Mouse (Mus musculus): ENCODE data around the gene Bcl2l13. TPM values are rescaled to one million over a fixed set of nuclear protein-coding genes. Genes with fewer than 3 reads are reported as not detected.
"Not testable (repeated sequence)": the region's sequence is repeated elsewhere in the genome, so short reads cannot be mapped to it uniquely, and the experiment has no call there.

The Bcl2l13 gene
- 23.2 and 25.8 TPM in 2 replicates for polyA plus RNA-seq (2015; fragmentation: Nextera tagmentation; extraction: Ambion mirVana)

DNA sequence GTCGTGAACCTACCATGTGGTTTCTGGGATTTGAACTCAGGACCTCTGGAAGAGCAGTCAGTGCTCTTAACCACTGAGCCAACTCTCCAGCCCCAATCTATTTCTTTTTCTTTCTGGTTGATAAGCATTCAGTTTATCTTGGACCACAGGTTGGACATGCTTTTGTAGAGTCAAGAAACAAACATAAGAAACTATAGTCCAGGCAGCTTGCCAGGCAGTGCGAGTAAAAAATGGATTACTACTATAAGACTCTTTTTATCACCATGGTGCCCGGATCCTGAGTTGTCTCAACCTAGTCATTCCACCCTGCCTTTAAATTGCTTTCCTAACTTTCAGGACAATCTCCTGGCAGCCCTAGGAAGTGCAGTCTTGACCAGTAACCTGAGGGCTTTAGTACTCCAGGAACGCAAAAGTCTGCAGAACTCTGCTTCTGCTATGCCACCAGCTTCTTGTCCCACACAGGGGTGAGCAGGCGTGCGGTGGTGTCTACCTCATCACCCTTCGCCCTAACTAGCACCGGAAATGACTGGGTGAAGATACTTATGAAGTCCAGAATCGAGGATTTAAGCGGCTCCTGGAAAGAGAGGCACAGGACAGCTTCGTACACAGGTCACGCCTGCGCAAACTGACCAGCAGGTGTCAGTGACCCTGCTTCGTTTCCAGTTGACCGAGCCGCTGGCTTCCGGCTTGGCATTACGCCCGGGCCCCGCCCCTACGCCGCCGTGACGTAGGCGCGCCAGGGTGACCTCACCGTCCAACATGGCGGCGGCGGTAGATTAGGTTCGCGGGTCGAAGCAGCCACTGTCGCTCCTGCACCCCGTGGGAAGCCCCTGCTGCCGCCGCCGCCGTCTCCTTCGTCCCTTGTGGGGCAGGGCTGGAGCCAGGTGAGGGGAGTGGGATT, at the start of gene Bcl2l13:
Gene Bcl2l13 (plus strand): TSS at position 739 of the 901 bp plus-strand sequence.
- peak; percentile 90 for DNase-seq (ENCODE audit: low spot score)

DNA sequence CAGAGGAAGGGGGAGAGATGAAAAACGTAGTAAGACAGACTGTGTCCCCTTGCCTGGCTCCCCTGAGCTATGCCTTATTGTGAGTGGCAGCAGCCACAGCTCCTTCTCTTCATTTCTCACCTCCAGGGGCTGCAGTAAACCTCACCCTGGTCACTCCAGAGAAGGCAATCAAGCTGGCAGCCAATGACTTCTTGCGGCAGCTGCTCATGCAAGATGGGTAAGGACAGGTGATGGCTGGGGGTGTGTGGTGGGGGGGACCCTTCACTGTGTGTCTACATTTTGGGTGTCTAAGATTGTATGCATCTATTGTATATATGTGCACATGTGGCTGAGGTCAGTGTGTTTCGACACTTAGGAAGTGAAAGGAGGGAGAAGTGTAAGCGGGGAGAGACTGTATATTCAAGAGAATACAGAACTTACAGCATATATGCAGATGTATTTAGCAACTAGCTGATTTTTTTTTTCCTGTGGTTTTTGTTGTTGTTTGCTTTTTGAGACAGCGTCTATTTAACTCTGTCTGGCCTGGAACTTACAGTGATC, 47.9 kb upstream of the Bcl2l13 start:
- DNase-seq (ENCODE audit: low spot score) = no peak

DNA sequence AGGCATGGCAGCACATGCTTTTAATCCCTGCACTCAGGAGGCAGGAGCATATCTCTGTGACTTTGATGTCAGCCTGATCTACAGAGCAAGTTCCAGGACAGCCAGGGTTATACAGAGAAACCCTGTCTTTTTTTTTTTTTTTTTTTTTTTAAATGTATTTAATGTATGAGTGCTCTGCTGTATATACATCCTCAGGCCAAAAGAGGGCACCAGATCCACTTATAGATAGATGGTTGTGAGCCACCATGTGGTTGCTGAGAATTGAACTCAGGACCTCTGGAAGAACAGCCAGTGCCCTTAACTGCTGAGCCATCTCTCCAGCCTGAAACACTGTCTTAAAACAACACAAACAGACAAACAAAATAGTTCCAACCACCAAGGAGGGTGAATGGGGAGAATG, 47.1 kb upstream of the Bcl2l13 start:
- DNase-seq (ENCODE audit: low spot score) = peak; percentile 61

DNA sequence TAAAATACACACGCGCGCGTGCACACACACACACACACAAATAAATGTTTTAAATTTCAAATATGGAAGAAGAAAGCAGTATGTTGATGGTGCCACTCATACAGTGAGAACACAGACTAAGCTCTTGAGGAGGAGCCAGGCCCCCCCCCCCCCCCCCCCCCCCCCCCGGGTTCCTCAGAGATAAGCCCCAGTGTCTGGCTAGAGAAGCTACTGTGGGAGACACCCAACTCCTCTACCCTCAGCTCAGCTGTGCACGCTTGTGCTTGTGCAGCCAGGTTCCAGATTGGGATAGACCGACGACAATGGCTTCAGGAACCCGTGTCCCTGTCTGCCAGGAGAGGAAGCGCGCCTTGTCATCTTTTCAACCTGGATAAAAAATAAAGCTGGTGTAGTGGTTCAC, 45.9 kb upstream of the Bcl2l13 start:
- no peak for DNase-seq (ENCODE audit: low spot score)

DNA sequence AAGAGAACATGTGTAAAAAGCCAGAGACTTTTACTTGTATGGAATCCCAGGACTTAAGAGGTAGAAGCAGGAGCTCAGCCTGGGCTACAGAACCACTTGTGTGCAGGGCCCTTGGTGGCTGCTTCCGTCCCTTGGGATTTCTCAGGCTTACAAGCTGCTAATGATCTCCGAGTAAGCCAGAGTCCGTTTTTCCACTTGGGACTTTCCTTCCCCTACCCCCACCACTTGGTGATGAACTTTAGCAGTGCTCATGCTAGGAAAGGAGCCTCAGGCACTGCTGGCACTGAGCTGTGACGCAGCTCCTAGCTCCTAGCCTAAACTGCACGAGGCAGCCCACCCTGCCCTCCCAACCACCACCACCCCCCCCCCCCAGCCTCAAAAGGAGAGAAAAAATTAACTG, 45.3 kb upstream of the Bcl2l13 start:
- DNase-seq (ENCODE audit: low spot score) = no peak

DNA sequence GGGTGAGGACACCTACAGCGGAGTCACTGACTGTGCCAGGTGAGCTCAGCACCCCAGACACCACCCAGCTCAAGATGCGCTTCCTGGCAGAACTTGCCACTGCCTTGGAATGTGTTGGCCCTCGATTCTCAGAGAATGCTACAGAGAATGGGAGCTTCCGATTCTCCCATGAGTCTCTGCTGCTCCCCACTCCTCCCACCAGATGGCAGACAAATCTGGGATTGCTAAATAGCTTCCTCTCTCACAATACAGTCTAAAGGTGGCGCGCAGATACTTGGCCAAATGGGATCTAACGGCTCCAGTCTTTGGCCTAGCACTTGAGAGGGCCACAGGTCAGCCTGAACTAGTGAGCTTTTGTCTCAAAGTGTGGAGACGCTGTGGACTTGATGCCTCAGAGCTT, 43.1 kb upstream of the Bcl2l13 start:
- no peak for DNase-seq (ENCODE audit: low spot score)

DNA sequence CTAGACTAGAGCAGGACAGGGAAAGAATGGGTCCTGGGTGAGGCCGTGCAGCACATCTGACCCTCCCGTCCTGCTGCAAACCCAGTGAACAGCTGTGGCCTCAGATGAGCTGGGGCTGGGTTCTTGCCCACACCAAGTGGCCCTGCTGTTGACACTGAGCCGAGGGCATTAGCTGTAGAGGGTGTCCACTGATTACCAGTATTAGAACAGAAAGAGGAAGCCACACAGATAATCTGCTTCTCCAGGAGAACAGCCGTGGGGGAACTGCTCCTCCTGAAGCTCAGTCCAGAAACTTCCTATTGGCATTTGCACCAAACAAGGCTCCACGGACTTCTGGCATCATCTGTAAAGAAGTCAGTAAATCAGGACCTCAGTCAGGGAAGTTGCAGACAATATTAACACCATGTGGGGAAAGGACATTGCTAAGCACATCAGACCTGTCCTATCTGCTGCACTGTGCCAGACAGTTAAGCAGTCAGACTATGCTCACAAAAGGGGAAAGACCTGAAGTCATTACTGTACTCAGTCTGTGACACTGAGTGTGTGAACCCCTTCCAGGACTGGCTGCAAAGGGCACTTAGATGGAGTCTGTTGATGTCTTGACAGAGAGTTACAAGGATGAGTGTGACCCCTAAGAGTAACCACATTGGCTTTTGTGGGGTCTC, 40.5 kb upstream of the Bcl2l13 start:
- DNase-seq (ENCODE audit: low spot score) = no peak

DNA sequence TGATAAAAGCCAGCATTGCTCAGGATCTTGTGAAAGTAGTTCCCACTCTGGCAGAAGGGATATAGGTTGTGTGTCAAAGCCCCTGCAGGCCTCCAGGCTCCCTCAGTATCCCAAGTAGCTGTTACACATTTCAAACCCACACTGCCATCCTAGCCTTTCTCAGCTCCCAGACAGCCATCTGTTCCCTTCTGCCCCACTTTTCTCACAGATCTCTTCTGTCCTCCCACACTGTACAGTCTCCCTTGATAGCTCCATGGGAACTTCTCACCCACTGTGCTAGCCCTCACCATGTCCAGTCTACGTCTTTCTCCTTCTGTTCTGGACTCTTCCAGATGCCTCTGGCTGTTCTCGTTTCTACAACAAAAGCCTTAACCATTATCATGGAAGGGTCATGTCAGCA, 39.9 kb upstream of the Bcl2l13 start:
- no peak for DNase-seq (ENCODE audit: low spot score)

DNA sequence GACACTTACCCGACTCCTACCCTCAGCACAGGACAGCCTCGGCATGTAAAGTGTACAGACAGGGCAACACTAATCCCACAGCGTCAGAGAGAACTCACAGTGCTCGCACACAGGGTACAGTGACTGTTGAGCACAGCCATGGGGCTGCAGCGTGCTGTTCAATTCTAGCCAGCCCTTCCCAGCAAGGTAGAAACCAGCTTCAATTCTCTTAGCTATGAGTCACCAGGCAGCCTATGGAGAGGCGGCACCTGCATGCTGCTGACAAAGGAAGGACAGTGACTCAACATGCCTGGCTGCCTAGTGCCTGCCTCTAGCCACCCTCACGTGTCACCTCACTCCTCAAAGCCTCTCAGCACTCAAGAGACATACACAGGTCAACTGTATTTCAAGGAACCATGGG, 38.0 kb upstream of the Bcl2l13 start:
- no peak for DNase-seq (ENCODE audit: low spot score)

DNA sequence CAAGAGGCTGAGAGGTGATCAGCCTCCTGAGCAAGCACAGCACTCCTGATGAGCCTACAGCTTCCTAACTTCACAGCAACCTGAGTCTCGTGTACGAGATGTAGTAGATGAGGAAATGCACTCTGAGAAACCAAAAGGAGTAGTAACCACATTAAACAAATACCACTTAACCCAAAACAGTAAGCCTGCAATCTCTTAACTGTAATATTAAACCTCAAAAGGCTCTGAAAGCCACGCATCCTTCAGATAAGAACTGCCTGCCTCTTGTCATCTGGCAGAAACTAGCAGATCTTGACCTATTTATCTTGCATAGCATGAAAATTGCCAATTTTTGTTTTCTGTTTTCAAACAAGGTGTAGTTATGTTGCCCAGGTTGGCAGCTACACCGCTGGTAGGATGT, 37.1 kb upstream of the Bcl2l13 start:
- DNase-seq (ENCODE audit: low spot score) = no peak

DNA sequence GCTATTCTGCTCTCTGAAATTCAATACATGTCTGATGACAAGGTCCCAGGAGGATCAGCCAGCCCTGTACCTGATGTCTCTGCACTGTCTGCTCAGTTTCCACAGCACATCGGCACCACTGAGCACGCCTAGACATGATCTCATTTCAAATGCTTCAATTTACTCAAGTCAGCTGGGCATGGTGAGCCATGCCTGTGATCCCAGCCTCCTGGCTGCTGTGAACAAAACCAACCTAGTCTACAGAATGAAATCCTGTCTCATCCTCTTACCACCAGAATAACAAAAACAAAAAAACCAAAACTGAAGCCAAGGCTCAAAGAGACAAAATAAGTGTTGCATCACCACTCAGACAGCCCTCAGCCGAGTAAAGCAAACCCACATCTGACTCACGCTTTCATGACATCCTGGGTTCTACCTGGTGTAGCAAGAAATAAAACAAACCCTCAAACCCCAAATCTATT, 36.4 kb upstream of the Bcl2l13 start:
- peak; percentile 35 for DNase-seq (ENCODE audit: low spot score)

DNA sequence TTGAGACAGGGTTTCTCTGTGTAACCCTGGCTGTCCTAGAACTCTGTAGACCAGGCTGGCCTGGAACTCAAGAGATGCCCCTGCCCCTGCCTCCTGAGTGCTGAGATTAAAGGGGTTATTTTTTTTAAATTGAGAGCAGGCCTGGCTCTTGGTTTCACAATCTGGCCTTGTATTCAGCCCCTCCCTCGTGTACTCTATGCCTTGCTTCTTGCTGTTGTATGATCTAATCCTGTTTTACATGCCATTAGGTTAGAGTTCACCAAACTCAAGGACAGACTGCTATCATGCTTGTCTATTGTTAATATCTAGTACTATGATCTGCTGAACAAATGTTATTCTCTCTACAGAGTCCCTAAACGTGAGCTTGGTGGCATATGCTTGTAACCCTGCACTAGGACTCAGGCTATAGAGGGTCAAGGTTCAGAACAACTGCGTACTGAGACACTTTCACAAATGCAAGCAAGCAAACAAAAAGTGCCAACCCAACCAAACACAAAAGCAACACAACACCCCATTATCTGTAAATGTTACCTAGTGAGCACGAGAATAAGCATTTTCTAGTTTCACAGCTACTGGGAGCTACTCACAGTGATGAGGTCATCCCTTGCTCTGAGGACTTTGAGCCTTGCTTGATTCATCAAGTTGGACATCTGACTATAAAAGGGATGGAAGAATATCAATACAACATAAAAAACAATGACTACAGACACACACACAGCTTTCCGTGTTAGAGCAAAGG, 28.8 kb upstream of the Bcl2l13 start:
- no peak for DNase-seq (ENCODE audit: low spot score)

DNA sequence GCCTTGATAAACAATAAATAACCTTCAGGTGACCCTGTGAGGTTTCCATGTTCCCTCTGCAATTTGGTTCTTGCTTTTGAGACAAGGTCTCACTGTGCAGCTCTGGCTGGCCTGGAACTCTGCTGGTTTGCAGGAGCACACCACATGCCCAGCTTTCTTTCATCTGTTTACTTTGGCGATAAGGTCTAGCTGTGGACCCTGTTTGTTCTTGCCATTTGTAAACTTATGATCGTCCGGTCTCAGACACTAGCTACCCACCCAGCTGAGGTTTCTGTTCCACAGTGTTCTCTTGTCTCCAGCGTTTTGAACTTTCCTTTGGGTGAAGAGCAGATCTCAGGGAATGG, 28.3 kb upstream of the Bcl2l13 start:
- DNase-seq (ENCODE audit: low spot score) = no peak

DNA sequence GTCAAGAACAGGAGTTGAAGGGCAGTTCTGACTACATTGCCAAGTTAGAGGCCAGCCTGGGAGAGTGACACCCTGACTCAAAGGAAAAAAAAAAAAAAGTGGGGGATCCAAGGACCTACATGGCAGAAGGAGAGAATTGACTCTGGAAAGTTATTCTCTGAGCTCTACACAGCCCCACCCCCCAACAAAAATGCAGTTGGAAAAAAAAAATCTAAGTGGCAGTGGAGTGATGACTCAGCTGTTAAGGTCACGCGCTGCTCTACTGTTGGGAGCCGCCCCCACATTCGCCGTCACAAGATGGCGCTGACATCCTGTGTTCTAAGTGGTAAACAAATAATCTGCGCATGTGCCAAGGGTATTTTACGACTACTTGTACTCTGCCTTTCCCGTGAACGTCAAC, 24.0 kb upstream of the Bcl2l13 start:
- DNase-seq (ENCODE audit: low spot score) = not testable (repeated sequence)

DNA sequence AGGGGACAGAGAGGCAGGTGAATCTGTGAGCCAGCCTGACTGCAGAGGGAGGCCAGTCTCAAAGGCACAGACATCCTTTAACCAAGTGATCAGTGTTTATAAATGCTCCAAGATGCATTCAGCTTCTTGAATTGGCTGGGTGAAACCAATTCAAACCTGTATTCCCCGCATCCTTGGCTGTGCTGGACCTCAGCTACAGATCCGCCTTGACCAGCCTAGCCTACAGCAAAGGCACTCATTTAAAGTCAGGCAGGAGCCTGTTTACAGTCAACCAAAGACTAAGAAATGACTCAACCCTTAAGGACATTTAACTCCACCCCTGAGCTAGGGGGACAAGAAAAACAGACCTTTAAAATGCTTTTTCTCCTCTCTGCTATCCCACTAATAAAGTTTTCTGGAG, 16.7 kb upstream of the Bcl2l13 start:
- DNase-seq (ENCODE audit: low spot score) = no peak

DNA sequence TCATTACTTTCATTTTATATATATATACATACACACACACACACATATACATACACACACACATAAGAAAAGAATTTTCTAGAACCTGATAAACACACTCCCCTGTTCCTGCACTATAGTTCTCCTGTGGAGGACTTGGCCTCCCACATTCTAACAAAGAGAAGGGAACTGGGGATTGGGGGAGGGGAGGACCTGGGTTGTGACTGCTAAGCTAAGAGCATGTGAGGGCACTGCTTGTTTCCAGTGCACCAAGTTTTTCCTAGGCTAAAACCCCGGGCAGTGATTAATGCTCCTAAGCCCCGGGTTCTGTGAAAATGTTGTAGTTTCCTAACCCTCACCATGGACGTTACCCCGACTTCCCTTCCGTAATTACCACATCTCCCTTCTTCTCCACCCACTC, 15.9 kb upstream of the Bcl2l13 start:
- no peak for DNase-seq (ENCODE audit: low spot score)

DNA sequence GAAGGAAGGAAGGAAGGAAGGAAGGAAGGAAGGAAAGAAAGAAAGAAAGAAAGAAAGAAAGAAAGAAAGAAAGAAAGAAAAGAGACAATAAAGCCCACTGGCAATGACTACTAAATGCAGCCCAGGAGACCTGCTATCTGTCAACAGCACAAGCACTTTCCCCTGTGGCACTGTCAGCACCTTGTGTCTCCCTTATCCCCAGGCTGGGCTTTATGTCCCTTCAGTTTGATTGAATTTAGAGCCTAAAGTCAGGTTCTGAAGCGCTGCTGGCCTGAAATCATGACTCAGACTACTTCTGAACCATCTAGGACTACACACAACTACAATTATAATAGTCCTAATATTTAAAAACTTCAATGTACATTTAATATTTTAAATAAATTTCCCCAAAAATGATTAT, 15.1 kb upstream of the Bcl2l13 start:
- DNase-seq (ENCODE audit: low spot score) = no peak

DNA sequence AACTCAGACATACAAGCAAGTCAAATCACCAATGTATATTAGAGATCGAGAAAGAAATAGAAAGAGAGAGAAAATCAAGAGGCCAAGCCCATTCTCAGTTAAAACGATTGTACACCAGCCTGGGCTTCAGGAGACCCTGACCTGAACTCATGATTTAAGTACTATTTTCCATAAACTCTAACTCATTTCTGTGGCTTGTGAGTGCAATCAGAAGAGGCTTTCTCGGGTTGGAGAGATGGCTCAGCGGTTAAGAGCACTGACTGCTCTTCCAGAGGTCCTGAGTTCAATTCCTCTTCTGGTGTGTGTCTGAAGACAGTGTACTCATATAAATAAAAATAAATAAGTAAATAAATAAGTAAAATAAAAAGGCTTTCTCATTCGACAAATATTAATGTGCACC, 14.3 kb upstream of the Bcl2l13 start:
- DNase-seq (ENCODE audit: low spot score) = no peak

DNA sequence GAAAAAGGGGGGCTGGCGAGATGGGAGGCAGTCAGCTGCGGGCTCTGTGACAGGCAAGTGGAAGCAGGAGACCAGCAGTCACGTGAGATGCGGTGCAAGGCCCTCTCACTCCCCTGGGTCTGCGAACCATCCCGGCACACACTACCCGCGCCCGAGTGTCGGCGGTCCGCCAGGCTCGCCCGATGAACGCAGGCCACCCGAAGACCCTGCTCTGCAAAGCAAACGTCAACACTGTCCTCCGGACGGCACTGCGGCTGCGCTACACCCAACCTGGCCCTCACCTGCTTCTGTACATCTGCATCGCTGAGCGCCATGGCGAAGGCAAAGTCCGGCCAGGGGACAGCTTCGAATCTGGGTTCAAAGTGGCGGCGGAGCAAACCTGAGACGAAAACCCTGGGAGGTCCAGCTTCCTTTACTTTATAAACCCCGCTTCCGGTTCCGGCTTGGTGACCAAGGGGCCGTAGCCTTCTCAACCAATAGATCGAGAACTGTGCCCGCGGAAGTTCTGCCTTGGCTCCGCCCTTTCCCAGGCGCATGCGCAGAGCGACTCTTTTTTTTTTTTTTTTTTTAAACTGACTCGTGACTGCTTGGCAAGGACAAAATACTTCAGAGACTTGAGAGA, 13.6 kb upstream of the Bcl2l13 start, which contains the start of gene Atp6v1e1:
Gene Atp6v1e1 (minus strand): TSS at position 487 of the 622 bp plus-strand sequence.
- DNase-seq (ENCODE audit: low spot score) = peak; percentile 95

DNA sequence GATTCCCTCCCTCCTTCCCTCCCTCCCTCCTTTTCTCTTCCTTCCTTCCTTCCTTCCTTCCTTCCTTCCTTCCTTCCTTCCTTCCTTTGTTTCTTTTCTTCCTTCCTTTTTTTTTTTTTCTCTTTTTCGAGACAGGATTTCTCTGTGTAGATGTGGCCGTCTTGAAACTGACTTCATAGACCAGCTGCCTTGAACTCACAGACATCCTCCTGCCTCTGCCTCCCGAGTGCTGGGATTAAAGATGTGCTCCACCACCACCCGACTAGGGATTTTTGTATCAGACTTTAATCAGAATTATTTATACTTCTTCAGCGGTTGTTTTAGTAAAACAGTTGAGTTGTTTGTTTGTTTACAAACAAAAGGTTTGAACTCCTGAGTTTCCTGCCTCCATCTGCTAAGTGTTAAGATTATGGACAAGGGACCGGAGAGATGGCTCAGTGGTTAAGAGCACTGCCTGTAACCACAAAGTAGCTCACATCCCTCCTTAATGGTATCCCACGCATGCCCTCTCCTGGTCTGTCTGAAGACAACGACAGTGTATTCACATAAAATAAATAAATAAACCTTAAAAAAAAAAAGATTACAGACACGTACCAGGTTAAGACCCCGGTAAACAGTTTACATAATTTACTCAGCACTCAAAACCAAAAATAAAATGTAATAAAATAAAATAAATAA, 12.9 kb upstream of the Bcl2l13 start:
- DNase-seq (ENCODE audit: low spot score) = no peak

DNA sequence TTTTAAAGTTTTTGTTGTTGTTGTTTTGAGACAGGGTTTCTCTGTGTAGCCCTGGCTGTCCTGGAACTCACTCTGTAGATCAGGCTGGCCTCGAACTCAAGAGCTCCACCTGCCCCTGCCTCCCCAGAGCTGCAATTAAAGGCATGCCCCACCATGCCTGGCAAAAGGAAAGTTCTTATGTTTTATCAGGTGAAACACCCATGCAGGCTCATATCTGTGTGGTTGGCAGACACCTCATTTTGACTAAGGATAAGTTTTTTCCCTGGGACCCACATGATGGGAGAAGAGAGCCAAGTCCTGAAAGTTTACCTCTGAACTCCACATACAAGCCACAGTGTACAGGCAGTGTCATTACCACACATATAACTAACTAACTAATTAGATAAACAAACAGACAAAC, 6.0 kb upstream of the Bcl2l13 start:
- DNase-seq (ENCODE audit: low spot score) = no peak

Data from thymus, postnatal 0 days (tissue).